Mouse (Mus musculus) olfactory bulb, adult 2 months (tissue): Measurements from ENCODE around the gene Enpep.

Experiments
- CTCF ChIP-seq: fragments of 200-500 bp; IDR thresholded peaks from 2 replicates; pipeline ENCODE4 v1.5.1; 2012; ENCODE audit warnings: low read depth, mild to moderate bottlenecking, low read length, moderate library complexity; ENCODE audit not compliant: insufficient read depth
- POLR2A ChIP-seq: fragments of 200-500 bp; IDR thresholded peaks from 2 replicates; pipeline ENCODE4 v1.6.1; 2012; ENCODE audit warnings: mild to moderate bottlenecking, low read depth, low read length, moderate library complexity; ENCODE audit not compliant: insufficient read depth

DNA sequence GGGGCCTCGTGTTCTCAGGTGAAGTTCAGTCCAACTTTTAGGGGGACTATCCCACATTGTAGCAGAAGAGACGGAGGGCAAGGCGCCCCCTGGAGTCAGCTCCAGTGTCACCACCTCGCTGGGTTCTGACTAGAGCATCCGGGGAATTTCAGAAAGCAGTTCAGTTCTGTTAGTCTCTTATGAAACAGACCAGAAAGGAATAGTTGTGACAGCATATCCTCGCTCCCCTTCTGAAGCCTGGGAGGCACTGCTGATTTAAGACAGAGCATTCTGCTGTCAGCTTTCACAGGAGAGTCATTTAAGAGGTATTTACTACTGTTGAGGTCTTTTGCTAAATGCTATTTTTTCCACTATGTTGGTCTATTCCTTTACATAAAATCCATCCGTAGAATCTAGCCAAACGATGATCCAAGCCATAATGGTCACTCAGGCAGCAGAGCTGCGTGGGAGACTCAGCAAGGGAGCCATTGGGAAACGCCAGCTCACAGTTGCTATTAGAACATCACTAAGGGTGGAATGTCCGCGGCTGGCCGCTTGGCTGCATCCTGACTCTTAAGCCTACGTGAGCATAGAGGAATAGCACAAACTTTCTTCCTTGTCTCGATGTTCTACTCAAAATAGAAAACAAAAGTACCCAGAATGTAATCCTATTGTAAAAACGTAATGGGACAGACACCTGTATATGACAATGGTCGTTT is 15.3 kb downstream of the Enpep start:
- no peak for TF ChIP-seq POLR2A
- no peak for TF ChIP-seq CTCF
